Mouse (Mus musculus): ENCODE results near the gene Parn.

The Parn gene

GRCm38 (mm10) chr16:13556446-13556845 lies 111.5 kb downstream of the Parn start:
- no peak for DNase-seq (ENCODE audit: low read depth, low spot score)

GRCm38 (mm10) chr16:13550667-13551066 lies 117.3 kb downstream of the Parn start:
- no peak for DNase-seq (ENCODE audit: low read depth, low spot score)

DNA sequence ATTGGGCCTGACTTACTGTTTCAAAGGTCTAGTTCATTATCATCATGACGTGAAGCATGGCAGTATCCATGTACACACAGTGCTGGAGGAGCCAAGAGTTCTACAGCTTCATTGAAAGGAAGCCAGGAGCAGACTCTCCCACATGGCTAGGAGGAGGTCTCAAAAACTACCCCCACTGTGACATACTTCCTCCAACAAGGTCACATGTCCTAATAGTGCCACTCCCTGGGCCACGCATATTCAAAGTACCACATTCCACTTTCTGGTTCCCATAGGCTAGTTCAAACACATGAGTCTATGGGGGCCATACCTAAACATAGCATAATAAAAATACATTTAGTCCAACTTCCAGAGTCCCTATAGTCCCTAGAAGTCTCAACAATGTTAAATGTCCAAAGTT lies 118.0 kb downstream of the Parn start:
- DNase-seq (ENCODE audit: low read depth, low spot score) = no peak

GRCm38 (mm10) chr16:13541816-13542215 lies 126.2 kb downstream of the Parn start:
- peak; percentile 42 for DNase-seq (ENCODE audit: low read depth, low spot score)

DNA sequence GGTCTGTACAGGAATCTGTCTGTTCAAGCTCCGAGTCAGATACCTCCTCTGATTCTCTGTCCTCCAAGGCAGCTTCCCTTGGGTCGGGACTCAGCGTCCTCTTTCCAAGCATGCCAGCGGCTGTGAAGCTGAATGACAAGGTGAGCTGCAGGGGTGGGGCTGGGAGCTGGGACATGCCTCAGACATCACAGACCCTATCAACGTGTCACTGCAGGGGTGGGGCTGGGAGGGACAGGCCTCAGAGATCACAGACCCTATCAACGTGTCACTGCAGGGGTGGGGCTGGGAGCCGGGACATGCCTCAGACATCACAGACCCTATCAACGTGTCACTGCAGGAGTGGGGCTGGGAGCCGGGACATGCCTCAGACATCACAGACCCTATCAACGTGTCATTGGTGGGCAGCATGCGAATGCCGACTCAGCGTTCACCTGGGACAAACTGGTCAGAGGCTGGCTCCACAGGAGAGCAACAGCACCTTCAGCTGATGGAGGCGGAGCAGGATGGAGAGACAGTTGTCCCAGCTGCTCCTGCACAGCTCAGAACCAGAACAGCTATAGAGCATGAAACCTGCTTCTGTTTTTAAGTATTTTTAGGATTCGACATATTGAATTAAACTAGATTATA lies 126.7 kb downstream of the Parn start:
- DNase-seq (ENCODE audit: low read depth, low spot score) = no peak

GRCm38 (mm10) chr16:13538933-13539648 lies 128.9 kb downstream of the Parn start:
- peak; percentile 35 for DNase-seq (ENCODE audit: low read depth, low spot score)

DNA sequence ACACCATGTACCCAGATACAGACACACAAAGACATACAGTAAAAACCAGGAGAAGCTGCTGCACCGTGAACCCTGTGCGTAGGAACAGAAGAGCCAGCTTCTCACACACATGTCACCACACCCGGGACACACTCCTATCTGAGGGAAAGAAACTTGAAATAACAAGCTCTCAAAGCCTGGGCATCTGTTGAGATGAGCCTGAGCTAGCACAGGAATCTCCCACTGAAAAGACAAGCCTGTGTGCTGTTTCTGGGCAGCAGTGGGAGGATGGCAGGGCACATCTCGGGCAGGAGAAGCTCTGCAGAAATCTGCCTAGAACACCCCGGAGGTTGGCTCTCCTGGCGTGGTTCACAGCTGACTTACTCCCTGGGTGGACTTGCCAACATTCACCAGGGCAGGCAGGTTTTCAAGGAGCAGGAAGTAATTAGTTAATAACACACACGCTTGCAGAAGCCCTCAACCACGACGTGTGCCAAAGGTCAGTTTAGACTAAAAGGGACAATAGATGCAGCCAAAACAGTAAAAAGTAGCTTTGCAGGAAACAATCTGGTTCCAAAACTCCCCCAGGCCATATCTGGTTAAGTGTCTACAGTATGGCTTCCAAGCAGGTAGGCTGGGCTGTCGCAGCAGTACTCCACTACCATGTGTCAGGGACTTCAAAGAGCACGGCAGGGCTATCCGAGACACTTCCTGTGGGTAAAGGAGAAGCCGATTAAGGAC lies 129.6 kb downstream of the Parn start:
- DNase-seq (ENCODE audit: low read depth, low spot score) = peak; percentile 71

DNA sequence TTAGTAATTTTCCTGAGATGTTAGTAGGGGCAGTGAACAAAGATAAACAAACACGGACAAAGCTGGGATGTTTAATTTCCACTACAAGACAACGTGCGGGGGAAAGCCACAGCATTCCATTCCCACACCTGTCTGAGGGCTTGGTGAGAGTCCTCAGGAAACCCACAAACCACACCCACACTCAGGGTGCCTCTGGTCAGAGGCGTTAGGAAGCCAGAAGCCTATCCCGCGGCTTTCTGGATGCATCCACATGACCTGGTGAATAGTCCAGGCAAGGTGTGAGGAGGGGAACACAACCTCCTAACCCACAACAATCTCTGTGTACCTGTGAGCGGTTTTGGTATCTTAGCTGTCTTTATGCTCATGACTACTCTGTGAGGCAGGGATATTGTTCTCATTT lies 131.6 kb downstream of the Parn start:
- no peak for DNase-seq (ENCODE audit: low read depth, low spot score)

GRCm38 (mm10) chr16:13535856-13536255 lies 132.1 kb downstream of the Parn start:
- DNase-seq (ENCODE audit: low read depth, low spot score) = no peak

GRCm38 (mm10) chr16:13532840-13533239 lies 135.1 kb downstream of the Parn start:
- peak; percentile 64 for DNase-seq (ENCODE audit: low read depth, low spot score)

DNA sequence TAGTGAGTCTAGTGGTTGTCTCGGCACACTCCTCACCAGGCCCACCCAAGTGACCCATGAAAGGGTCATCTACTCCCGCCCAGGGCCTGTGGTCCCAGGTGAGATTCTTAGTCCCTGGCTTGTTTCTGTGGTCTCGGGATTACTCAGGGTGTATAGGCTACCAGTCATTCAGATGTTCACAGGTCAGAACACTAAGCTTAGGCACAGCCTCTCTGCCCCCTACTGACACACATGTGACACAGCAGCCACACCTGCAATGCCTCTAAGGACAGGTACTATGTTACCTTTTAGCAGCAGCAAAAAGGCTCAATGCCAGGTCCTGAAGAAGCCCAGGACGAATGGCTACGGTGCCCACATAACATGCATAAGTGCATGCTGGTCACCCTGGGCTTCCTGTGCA lies 136.7 kb downstream of the Parn start:
- DNase-seq (ENCODE audit: low read depth, low spot score) = no peak

DNA sequence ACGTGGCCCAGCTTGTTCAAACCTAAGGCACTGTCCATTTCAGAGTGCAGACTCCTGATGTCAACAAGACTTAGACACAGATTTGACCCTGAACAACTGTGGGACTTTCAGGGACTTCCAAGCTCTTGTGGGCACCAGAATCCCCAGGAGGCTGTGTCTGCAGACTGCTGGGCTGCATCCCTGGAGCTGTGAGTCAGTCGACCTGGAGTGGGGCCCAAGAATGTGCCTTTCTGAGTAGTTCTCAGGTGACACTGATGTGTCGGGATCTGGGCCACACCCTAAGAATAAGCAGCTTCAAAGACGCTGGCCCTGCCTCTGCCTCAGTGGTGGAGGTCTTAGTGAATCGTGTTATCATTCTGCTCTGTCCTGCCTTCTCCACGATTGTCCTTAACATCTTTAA lies 146.6 kb downstream of the Parn start:
- no peak for DNase-seq (ENCODE audit: low read depth, low spot score)

GRCm38 (mm10) chr16:13520301-13520700 lies 147.7 kb downstream of the Parn start:
- DNase-seq (ENCODE audit: low read depth, low spot score) = peak; percentile 69

- DNase-seq (ENCODE audit: low read depth, low spot score) = no peak
Observed at GRCm38 (mm10) chr16:13516214-13516613, 151.8 kb downstream of the Parn start.

- no peak for DNase-seq (ENCODE audit: low read depth, low spot score)
Observed at GRCm38 (mm10) chr16:13515524-13515923, 152.4 kb downstream of the Parn start.

DNA sequence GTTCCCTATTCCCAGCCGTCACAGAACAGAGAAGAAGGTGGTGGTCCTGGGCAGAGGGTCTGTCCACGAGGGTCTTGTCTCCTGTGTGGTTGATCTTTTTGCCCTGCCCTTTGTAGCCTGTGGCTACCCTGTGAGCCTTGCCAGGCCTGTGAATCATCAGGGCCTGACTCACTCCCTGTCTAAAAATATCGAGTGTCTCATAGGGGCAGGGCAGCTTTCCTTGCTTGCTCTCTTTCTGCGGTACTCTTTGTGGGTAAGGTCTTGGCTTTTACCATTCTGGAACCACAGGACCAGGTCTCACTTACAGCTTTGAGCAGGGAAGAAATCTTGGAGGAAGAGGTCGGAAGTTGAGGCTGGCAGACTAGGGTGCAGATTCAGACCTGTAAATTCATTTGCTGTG lies 162.9 kb downstream of the Parn start:
- DNase-seq (ENCODE audit: low read depth, low spot score) = peak; percentile 58

DNA sequence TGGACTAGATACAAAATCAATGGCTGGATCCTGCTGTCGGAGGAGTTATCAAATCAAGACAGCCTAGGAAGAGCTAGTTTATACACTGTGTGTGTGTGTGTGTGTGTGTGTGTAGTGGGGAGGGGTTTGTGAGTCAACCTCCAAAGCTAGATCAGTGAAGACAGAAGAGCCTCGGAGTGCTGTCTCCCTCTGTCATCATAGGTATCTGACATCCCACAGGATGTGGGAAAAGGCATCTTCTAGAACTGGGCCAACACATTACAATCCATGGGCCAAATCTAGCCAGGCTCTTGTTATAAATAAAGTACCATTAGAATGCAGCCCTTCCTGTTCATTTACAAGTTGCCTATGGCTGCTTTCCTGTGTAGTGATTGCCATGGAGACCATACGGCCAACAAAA lies 163.5 kb downstream of the Parn start:
- no peak for DNase-seq (ENCODE audit: low read depth, low spot score)

- no peak for DNase-seq (ENCODE audit: low read depth, low spot score)
Observed at GRCm38 (mm10) chr16:13498923-13499322, 169.0 kb downstream of the Parn start.

- DNase-seq (ENCODE audit: low read depth, low spot score) = no peak
Observed at GRCm38 (mm10) chr16:13493981-13494380, 174.0 kb downstream of the Parn start.

- DNase-seq (ENCODE audit: low read depth, low spot score) = no peak
Observed at GRCm38 (mm10) chr16:13492996-13493395, 175.0 kb downstream of the Parn start.

GRCm38 (mm10) chr16:13491776-13492175 lies 176.2 kb downstream of the Parn start:
- no peak for DNase-seq (ENCODE audit: low read depth, low spot score)

Data from brain, adult 2 months (tissue).